Mouse (Mus musculus): ENCODE measurements at regions not wholly inside any gene's neighbourhood (a gene's known extent, or its start where the extent isn't known, plus 50 kb on each side); places are given as distances from the start of the nearest gene placed in this dataset.

DNA sequence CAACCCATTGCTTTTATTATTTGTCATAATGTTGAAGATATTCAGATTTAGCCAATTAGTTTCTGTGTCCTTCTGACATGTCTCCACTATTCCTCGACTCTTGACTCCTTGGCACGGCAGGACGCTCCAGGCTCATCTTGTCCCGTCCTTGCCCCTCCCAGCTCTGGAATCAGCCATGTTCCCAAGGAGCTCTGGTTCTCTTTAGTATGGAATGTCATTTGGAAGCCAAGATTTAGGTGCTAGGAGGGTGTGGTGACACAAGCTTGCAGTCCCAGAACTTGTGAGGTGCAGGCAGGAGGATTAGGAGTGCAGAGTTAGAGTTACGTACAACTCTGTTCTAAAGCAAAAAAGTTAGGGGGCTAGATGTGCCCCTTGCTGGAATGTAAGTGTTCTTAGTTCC lies 166.9 kb upstream of the Klf4 start:
- Histone ChIP-seq H3K9ac (ENCODE audit: low read depth, low read length) (no peak overlapping the region), H3K27me3 (replicated peaks; ENCODE audit: control insufficient read depth, insufficient read depth, low read length) (no peaks in the 10 kb centered on the region), H3K36me3 (ENCODE audit: control insufficient read depth, insufficient read depth, low read length) (no peaks in the 10 kb centered on the region), H3K4me2 (ENCODE audit: low read length) (no peak overlapping the region), H3K4me1 (ENCODE audit: control insufficient read depth, insufficient read depth, low read depth, low read length) (no peaks in the 10 kb centered on the region), H3K27ac (ENCODE audit: low read depth, low read length) (no peak overlapping the region), H3K9me3 (ENCODE audit: control insufficient read depth, low read length) (no peaks in the 10 kb centered on the region), H3K4me3 (ENCODE audit: low read length) (no peak overlapping the region)
- WGBS, result 77% methylated on average over 5 of the region's 5 CpGs
- no peak for ATAC-seq

DNA sequence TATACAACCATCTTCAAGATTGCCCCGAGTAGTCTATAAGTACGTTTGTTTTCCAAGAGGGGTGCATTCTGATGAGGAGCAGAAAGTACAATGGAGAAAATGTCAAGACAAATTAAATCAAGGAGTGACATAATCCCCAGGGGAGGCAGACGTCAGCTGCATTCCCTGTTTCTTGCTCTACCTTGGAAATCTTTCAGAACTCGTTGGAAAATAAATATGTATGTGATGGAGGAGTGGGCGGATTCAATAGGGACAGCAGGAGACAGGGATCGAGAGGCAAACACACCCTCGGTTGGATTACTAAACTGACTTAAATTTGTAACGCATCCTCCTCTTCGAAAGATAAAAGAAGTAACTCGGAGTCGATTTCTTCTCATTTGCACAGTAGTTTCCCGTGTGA lies 164.8 kb upstream of the Klf4 start:
- no peak overlapping the region for H3K27ac ChIP-seq (ENCODE audit: low read depth, low read length)
- no peak for ATAC-seq
- H3K9ac ChIP-seq (ENCODE audit: low read depth, low read length), result no peak overlapping the region
- no peaks in the 10 kb centered on the region for H3K4me1 ChIP-seq (ENCODE audit: control insufficient read depth, insufficient read depth, low read depth, low read length)
- no peaks in the 10 kb centered on the region for H3K9me3 ChIP-seq (ENCODE audit: control insufficient read depth, low read length)
- no peaks in the 10 kb centered on the region for H3K36me3 ChIP-seq (ENCODE audit: control insufficient read depth, insufficient read depth, low read length)
- WGBS, result 51% methylated on average over 12 of the region's 12 CpGs
- H3K27me3 ChIP-seq (replicated peaks; ENCODE audit: control insufficient read depth, insufficient read depth, low read length), result no peaks in the 10 kb centered on the region
- H3K4me3 ChIP-seq (ENCODE audit: low read length), result no peak overlapping the region
- no peak overlapping the region for H3K4me2 ChIP-seq (ENCODE audit: low read length)

DNA sequence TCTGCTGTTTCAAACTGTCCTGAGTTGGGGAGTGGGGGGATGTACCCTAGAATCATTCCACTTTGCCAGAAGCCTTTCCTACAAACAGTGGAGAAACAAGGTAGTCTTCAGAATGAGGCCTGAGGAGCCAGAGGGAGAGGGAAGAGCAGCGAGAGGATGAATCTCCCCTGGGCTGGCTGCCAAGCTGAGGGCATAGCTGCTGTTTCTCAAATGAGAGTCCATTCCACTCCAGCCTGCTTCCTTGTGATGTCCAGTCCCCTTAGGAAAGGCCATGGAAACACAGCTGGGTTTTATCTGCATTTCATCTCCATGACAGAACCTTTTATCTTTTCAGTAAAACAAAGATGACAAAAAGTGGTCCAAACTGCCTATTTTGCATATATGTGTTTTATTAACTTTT lies 164.2 kb upstream of the Klf4 start:
- Histone ChIP-seq H3K4me2 (ENCODE audit: low read length) (no peak overlapping the region), H3K9ac (ENCODE audit: low read depth, low read length) (no peak overlapping the region), H3K4me3 (ENCODE audit: low read length) (no peak overlapping the region), H3K27ac (ENCODE audit: low read depth, low read length) (no peak overlapping the region), H3K27me3 (replicated peaks; ENCODE audit: control insufficient read depth, insufficient read depth, low read length) (no peaks in the 10 kb centered on the region), H3K9me3 (ENCODE audit: control insufficient read depth, low read length) (no peaks in the 10 kb centered on the region), H3K4me1 (ENCODE audit: control insufficient read depth, insufficient read depth, low read depth, low read length) (no peaks in the 10 kb centered on the region), H3K36me3 (ENCODE audit: control insufficient read depth, insufficient read depth, low read length) (no peaks in the 10 kb centered on the region)
- ATAC-seq, result no peak
- 33% methylated on average over 1 of the region's 1 CpGs for WGBS

DNA sequence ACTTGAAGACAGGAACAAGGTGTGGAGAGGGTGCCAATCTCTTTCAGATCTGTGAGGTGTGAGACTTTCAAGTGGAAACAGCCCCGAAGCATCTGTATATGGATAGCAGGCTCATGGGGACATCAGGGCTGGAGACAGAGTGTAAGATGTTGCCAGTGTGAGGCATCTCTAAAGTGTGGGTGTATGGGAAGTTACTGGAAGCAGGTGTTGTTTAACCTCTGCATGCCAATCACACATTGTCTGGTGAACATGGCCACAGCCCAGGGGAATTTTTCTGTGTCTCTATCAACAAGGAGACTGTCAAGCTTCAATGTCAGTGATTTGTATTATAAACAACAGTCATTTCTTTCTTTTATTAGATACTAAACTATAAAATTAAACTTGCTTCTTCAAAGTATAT lies 163.0 kb upstream of the Klf4 start:
- Histone ChIP-seq H3K4me1 (ENCODE audit: control insufficient read depth, insufficient read depth, low read depth, low read length) (no peaks in the 10 kb centered on the region), H3K9me3 (ENCODE audit: control insufficient read depth, low read length) (no peaks in the 10 kb centered on the region), H3K36me3 (ENCODE audit: control insufficient read depth, insufficient read depth, low read length) (no peaks in the 10 kb centered on the region), H3K27ac (ENCODE audit: low read depth, low read length) (no peak overlapping the region), H3K27me3 (replicated peaks; ENCODE audit: control insufficient read depth, insufficient read depth, low read length) (no peaks in the 10 kb centered on the region), H3K9ac (ENCODE audit: low read depth, low read length) (no peak overlapping the region), H3K4me2 (ENCODE audit: low read length) (no peak overlapping the region), H3K4me3 (ENCODE audit: low read length) (no peak overlapping the region)
- 93% methylated on average over 1 of the region's 1 CpGs for WGBS
- no peak for ATAC-seq

DNA sequence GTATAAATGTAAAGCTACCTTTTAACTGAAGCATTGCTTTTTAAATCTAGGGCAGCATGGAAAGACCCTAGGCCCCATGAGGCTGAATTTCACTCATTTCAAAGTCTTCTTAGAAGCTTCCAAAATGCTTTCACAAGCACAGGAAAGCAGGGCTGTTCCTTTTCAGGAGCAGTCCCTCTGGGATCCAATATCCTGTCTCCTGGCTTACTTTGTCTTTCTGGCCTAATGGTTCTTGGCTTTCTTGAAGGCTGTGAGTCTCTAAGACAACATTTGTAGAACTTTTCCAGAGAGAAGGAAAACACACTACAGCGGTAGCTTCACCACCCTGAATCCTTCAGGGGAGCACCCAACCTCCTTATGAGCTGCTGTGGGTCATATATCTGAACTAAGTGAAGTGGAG lies 157.2 kb upstream of the Klf4 start:
- WGBS, result 100% methylated on average over 1 of the region's 1 CpGs
- ATAC-seq, result no peak

DNA sequence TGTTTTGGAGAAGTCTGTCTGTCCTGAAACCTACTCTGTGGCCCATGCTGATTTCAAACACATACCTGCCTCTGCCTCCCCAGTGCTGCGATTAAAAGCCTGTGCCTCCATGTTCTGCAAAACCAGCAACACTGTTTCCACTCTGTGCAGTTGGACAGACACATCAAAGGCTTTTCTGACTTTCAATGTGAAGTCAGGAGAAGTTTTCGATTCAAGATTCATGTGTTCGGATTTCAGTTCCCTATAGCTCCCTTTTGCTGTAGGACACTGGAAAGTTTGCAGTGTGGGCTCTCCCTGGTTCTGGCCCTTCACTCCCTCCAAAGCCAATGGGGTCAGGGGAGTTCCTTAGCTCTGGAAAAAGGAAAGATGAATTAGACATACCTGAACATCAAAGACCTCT lies 154.5 kb upstream of the Klf4 start:
- H3K9me3 ChIP-seq (ENCODE audit: control insufficient read depth, low read length), result no peaks in the 10 kb centered on the region
- H3K4me2 ChIP-seq (ENCODE audit: low read length), result no peak overlapping the region
- no peaks in the 10 kb centered on the region for H3K36me3 ChIP-seq (ENCODE audit: control insufficient read depth, insufficient read depth, low read length)
- no peak overlapping the region for H3K9ac ChIP-seq (ENCODE audit: low read depth, low read length)
- 92% methylated on average over 3 of the region's 3 CpGs for WGBS
- no peak overlapping the region for H3K27ac ChIP-seq (ENCODE audit: low read depth, low read length)
- no peaks in the 10 kb centered on the region for H3K4me1 ChIP-seq (ENCODE audit: control insufficient read depth, insufficient read depth, low read depth, low read length)
- H3K27me3 ChIP-seq (replicated peaks; ENCODE audit: control insufficient read depth, insufficient read depth, low read length), result no peaks in the 10 kb centered on the region
- no peak for ATAC-seq
- no peak overlapping the region for H3K4me3 ChIP-seq (ENCODE audit: low read length)

More for the DNA sequence above, 157.2 kb upstream of the Klf4 start:
- no peak overlapping the region for H3K4me2 ChIP-seq (ENCODE audit: low read length)
- no peaks in the 10 kb centered on the region for H3K9me3 ChIP-seq (ENCODE audit: control insufficient read depth, low read length)
- no peaks in the 10 kb centered on the region for H3K27me3 ChIP-seq (replicated peaks; ENCODE audit: control insufficient read depth, insufficient read depth, low read length)
- H3K36me3 ChIP-seq (ENCODE audit: control insufficient read depth, insufficient read depth, low read length), result no peaks in the 10 kb centered on the region
- no peaks in the 10 kb centered on the region for H3K4me1 ChIP-seq (ENCODE audit: control insufficient read depth, insufficient read depth, low read depth, low read length)
- no peak overlapping the region for H3K9ac ChIP-seq (ENCODE audit: low read depth, low read length)
- H3K27ac ChIP-seq (ENCODE audit: low read depth, low read length), result no peak overlapping the region
- H3K4me3 ChIP-seq (ENCODE audit: low read length), result no peak overlapping the region

DNA sequence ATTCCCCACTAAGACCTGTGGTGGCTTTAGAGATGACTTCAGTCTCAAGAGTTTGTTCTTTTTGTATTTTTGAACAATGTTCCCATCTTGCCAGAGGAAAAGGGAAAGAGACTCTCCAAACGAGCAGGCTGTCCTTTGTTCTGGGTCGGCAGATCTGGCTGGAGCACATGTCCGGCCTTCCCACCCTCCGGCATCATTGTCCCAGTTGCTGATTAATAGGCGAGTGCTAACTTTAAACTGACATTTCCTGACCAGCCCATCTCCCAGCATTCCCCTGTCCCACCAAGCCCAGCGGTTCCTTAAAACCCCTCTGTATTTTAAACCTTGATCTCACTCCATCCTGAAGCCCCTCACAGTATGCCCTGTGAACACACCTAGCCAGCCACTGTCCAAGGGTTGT lies 140.0 kb upstream of the Klf4 start:
- no peak for ATAC-seq
- no peaks in the 10 kb centered on the region for H3K36me3 ChIP-seq (ENCODE audit: control insufficient read depth, insufficient read depth, low read length)
- WGBS, result 58% methylated on average over 6 of the region's 6 CpGs
- H3K27ac ChIP-seq (ENCODE audit: low read depth, low read length), result no peak overlapping the region
- H3K9me3 ChIP-seq (ENCODE audit: control insufficient read depth, low read length), result no peaks in the 10 kb centered on the region
- no peaks in the 10 kb centered on the region for H3K27me3 ChIP-seq (replicated peaks; ENCODE audit: control insufficient read depth, insufficient read depth, low read length)
- no peak overlapping the region for H3K9ac ChIP-seq (ENCODE audit: low read depth, low read length)
- no peak overlapping the region for H3K4me3 ChIP-seq (ENCODE audit: low read length)
- no peaks in the 10 kb centered on the region for H3K4me1 ChIP-seq (ENCODE audit: control insufficient read depth, insufficient read depth, low read depth, low read length)
- H3K4me2 ChIP-seq (ENCODE audit: low read length), result no peak overlapping the region

DNA sequence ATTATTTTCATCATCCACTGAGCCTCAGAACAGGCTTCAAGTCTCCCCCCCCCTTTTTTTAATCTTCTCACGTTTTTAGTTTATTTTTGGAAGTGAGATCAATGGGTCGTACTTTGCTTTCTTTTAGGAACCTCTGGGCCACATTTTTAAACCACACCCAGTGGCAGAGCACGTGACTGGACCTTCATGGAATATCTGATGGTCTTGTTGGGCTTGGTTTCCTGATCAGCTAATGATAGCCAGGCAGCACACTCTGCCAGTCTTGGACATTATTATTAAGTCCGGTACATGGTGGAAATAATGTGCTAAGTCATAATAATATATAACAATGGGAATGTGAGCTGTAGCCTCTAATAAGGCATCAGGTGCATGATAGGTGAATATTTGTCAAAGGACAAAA lies 138.0 kb upstream of the Klf4 start:
- no peak overlapping the region for H3K4me3 ChIP-seq (ENCODE audit: low read length)
- H3K9me3 ChIP-seq (ENCODE audit: control insufficient read depth, low read length), result no peaks in the 10 kb centered on the region
- H3K4me1 ChIP-seq (ENCODE audit: control insufficient read depth, insufficient read depth, low read depth, low read length), result no peaks in the 10 kb centered on the region
- H3K4me2 ChIP-seq (ENCODE audit: low read length), result no peak overlapping the region
- no peak overlapping the region for H3K9ac ChIP-seq (ENCODE audit: low read depth, low read length)
- no peak for ATAC-seq
- no peaks in the 10 kb centered on the region for H3K36me3 ChIP-seq (ENCODE audit: control insufficient read depth, insufficient read depth, low read length)
- no peak overlapping the region for H3K27ac ChIP-seq (ENCODE audit: low read depth, low read length)
- WGBS, result 84% methylated on average over 4 of the region's 4 CpGs
- H3K27me3 ChIP-seq (replicated peaks; ENCODE audit: control insufficient read depth, insufficient read depth, low read length), result no peaks in the 10 kb centered on the region

DNA sequence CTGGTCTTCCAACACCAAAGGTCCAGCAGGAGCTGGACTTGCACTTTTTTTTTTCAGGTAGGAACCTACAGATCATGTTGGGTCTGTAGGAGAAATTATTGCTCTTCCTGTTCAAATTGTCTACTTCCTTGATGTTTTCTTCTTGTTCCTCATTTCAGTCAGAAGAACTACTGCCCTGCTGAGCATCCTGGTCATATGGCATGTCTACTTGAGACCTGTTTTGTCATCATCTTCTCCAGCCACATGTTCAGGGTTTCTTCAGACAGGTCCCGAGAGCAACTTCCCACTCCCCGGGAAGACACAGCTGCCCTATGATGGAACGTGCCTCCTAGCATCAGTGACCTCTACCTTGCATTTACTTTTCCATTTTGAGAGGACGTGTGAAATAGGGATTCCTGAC lies 132.6 kb upstream of the Klf4 start:
- Histone ChIP-seq H3K27me3 (replicated peaks; ENCODE audit: control insufficient read depth, insufficient read depth, low read length) (no peaks in the 10 kb centered on the region), H3K36me3 (ENCODE audit: control insufficient read depth, insufficient read depth, low read length) (no peaks in the 10 kb centered on the region), H3K4me3 (ENCODE audit: low read length) (no peak overlapping the region), H3K4me2 (ENCODE audit: low read length) (no peak overlapping the region), H3K4me1 (ENCODE audit: control insufficient read depth, insufficient read depth, low read depth, low read length) (peaks cover 3% of the 10 kb centered on the region), H3K27ac (ENCODE audit: low read depth, low read length) (no peak overlapping the region), H3K9ac (ENCODE audit: low read depth, low read length) (no peak overlapping the region), H3K9me3 (ENCODE audit: control insufficient read depth, low read length) (no peaks in the 10 kb centered on the region)
- 84% methylated on average over 4 of the region's 4 CpGs for WGBS
- no peak for ATAC-seq

DNA sequence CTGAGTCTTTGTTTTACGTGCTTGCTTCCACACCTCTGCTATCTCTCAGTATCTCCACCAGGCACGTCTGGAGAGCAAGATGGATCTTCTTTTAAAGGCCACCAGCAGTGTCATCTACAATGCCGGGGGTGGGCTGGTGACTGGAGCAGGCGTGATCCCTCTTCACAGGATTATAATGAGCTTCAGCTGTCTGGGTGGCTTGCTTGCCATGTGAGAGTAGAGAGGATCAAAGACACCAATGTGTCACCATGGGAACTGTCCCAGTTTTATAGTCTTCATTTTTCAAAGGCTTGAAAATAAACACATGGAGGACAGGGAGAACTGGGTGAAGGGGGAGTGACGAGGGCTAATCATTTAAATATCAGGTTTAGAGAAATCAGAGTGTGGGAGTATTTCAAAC lies 131.6 kb upstream of the Klf4 start:
- no peaks in the 10 kb centered on the region for H3K36me3 ChIP-seq (ENCODE audit: control insufficient read depth, insufficient read depth, low read length)
- ATAC-seq, result no peak
- 22% methylated on average over 5 of the region's 5 CpGs for WGBS
- no peaks in the 10 kb centered on the region for H3K27me3 ChIP-seq (replicated peaks; ENCODE audit: control insufficient read depth, insufficient read depth, low read length)
- no peak overlapping the region for H3K9ac ChIP-seq (ENCODE audit: low read depth, low read length)
- H3K27ac ChIP-seq (ENCODE audit: low read depth, low read length), result no peak overlapping the region
- H3K4me2 ChIP-seq (ENCODE audit: low read length), result no peak overlapping the region
- H3K4me3 ChIP-seq (ENCODE audit: low read length), result no peak overlapping the region
- H3K9me3 ChIP-seq (ENCODE audit: control insufficient read depth, low read length), result no peaks in the 10 kb centered on the region
- H3K4me1 ChIP-seq (ENCODE audit: control insufficient read depth, insufficient read depth, low read depth, low read length), result peaks cover 3% of the 10 kb centered on the region

Measured in hindbrain, embryonic 16.5 days (tissue).